Mouse (Mus musculus): ENCODE measurements around the gene Hist1h2bf.

Gene Hist1h2bf

GRCm38 (mm10) chr13:23529480-23530165 lies 44.4 kb downstream of the Hist1h2bf start:
- DNase-seq (ENCODE audit: low read depth) = no peak

DNA sequence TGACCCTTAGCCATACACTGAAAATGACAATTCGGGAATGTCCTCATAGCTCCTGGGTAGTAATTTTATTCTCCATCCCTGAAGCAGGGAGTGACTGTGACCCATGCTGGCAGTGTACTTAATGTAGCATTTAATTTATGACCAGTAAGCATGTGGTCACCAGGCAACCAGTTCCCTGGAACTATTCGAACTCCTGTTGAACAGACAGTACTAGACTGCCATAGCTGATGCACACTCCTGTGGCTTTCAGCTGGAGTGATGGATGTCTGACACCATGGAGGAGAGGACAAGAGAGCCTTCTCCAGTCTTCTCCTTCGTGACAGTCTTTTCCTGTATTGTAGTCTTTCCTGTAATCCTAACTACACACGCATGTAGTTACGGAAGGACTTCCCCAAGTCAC lies 45.0 kb downstream of the Hist1h2bf start:
- no peak for DNase-seq (ENCODE audit: low read depth)

DNA sequence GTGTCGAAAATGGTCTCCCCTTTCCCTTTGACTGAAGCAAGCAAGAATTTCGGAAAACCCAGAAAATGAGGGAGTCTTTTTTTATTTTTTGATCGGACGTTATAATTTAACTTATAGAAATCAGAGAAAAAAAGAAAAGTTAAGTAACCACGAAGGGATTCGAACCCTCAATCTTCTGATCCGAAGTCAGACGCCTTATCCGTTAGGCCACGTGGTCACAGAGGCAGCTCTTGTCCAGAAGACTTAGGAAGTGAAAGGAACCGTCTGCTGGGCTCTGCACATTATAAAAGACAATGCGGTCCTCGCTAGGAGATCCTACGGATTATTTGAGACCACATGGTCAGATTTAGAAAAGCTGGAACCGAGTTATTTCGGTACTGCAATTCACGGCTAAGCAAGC lies 47.7 kb downstream of the Hist1h2bf start:
- DNase-seq (ENCODE audit: low read depth) = peak; percentile 79

GRCm38 (mm10) chr13:23525901-23526300 lies 48.1 kb downstream of the Hist1h2bf start:
- DNase-seq (ENCODE audit: low read depth) = no peak

DNA sequence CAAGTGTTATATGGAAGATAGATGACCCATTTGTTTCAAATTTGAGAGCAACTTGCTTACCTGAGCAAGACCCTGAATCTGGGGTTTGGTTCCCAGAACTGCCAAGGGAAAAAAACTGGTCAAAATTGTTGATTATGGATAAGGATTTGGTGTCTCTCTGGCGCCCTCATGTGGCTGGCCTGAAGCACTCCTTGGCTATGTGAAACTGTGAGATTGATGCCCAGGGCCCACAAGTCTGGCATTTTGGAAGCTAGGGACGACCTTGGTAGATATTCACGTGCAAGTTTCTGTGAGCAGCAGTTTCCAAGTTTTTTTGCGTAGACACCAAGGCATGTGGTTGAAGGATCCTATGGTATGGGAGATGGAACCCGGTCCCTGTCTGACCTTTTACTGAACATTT lies 49.3 kb downstream of the Hist1h2bf start:
- peak; percentile 67 for DNase-seq (ENCODE audit: low read depth)

DNA sequence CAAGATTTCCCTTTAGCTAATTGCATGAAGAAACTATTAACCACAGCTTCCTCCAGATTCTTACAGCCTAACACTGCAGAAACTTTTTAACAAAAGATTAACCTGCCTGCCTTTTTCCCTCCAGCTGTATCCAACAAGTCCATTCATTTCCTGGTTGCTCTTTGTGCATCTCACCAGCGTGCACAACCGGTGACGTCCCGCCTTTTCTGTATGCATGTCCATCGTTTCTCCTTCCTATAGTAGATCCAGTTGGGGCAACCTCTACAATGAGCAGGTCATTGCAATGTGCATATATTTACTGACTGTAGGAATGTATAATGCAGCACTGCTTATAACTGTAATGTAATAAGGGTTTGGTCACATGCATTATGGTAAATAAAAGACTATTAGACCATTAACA lies 50.0 kb downstream of the Hist1h2bf start:
- no peak for DNase-seq (ENCODE audit: low read depth)
